ENCODE assay signal across 7 mouse cellular contexts in genomic region chr8:116268161-116268560, GRCm38 (mm10).
A peak's percentile ranks its signal among the peaks of the same experiment; 100 is the strongest.
DNase-seq lines count a peak whose midpoint lies in the region; ATAC-seq lines count a peak whose summit lies in the region.

No protein-coding gene starts in this region.

- H3K9me3 ChIP-seq in forebrain, embryonic 13.5 days (replicated peaks), result no peaks in the 10 kb centered on the region; the same call in 1 of the 2 replicates
- no peaks in the 10 kb centered on the region for H3K9me3 ChIP-seq in hindbrain, embryonic 14.5 days (ENCODE audit: control insufficient read depth, low read length)

- no peak for ATAC-seq in forebrain, embryonic 13.5 days
- no peak for ATAC-seq in hindbrain, embryonic 14.5 days (ENCODE audit: low FRiP score)

- H3K9ac ChIP-seq in forebrain, embryonic 13.5 days, result no peak overlapping the region
- H3K9ac ChIP-seq in hindbrain, embryonic 14.5 days, result no peak overlapping the region

- no peak overlapping the region for H3K4me3 ChIP-seq in forebrain, embryonic 13.5 days
- no peak overlapping the region for H3K4me3 ChIP-seq in hindbrain, embryonic 14.5 days (replicated peaks; ENCODE audit: low read length)

- 0 out of 2 replicates have a peak, but pooled peaks cover 5% of the 10 kb centered on the region for H3K27me3 ChIP-seq in forebrain, embryonic 13.5 days
- H3K27me3 ChIP-seq in hindbrain, embryonic 14.5 days (ENCODE audit: control insufficient read depth, insufficient read depth, low read length), result no peaks in the 10 kb centered on the region

- peak; percentile 7 for DNase-seq in ovary, postnatal 14 days (ENCODE audit: low spot score)
- DNase-seq in ovary, adult 18-20 months (ENCODE audit: low spot score), result no peak
- DNase-seq in cerebellum, postnatal 25 days, result peak; percentile 58 to 64
- peak; percentile 83 for DNase-seq in kidney, postnatal 14 days
- peak; percentile 13 for DNase-seq in lung, postnatal 10 days
- DNase-seq in hindbrain, embryonic 14.5 days (ENCODE audit: low spot score), result no peak

- H3K4me1 ChIP-seq in forebrain, embryonic 13.5 days, result peaks cover 15% of the 10 kb centered on the region; the same call in 1 of the 2 replicates
- H3K4me1 ChIP-seq in hindbrain, embryonic 14.5 days (replicated peaks; ENCODE audit: control insufficient read depth, insufficient read depth, low read length), result peaks cover 5% of the 10 kb centered on the region; the same call in 1 of the 2 replicates

- 49% methylated on average over 9 of the region's 9 CpGs for WGBS in forebrain, embryonic 13.5 days
- WGBS in hindbrain, embryonic 14.5 days, result 64% methylated on average over 9 of the region's 9 CpGs

- no peaks in the 10 kb centered on the region for H3K36me3 ChIP-seq in forebrain, embryonic 13.5 days (ENCODE audit: poor library complexity, severe bottlenecking)
- H3K36me3 ChIP-seq in hindbrain, embryonic 14.5 days (replicated peaks; ENCODE audit: control insufficient read depth, insufficient read depth), result no peaks in the 10 kb centered on the region

- H3K4me2 ChIP-seq in forebrain, embryonic 13.5 days, result no peak overlapping the region
- H3K4me2 ChIP-seq in hindbrain, embryonic 14.5 days (replicated peaks), result no peak overlapping the region

- no peak overlapping the region for H3K27ac ChIP-seq in forebrain, embryonic 13.5 days
- no peak overlapping the region for H3K27ac ChIP-seq in hindbrain, embryonic 14.5 days

Comparison
In these comparisons a context has a peak if more than half of its experiments do, and no peak if none do; other contexts are left out.
1. DNase-seq: peak in ovary, postnatal 14 days (single experiment), cerebellum, postnatal 25 days (2 of 2), kidney, postnatal 14 days (single experiment) and lung, postnatal 10 days (single experiment); none in ovary, adult 18-20 months (single experiment) and hindbrain, embryonic 14.5 days (single experiment).